Comparison of ENCODE assay signal across 8 mouse cellular contexts in the genomic region with DNA sequence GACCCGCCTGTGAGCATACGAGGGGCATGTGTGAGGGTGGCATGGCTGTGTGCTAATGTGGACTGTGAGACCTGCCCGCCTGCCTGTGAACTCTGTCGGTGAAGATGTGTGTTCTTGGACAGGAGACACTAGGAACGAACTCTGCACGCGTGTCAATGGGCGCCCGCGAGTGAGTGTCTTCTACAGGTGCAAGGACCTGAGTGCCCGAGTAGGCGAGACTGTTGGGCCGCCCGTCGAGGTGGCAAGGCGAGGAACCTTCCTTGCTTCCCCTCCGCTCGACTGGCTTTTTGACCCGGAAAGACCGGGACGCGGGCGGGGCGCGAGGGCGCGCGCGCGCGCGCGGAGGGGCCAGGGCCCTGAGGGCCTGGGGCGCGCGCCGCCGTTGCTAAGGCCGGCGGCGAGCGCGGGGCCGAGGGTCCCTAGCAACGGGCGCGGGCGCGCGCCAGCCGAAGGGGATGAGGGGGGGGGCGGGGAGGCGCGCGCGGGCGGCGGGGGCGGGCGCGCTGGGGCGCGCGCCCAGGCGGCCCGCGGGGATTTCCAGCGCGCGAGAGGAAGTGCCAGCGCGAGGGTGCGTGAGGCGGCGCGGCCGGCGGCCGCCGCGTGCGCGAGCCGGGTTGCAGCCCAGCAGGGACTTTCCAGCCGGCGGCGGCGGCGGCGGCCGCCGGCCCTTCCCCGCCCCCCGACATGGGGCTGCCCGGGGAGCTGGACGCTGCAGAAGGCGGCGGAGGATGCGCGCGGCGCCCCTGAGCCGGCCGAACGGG. TPM values are rescaled to one million over a fixed set of nuclear protein-coding genes. Genes with fewer than 3 reads are reported as not detected.
DNase-seq lines count a peak whose midpoint lies in the region; ATAC-seq and TF ChIP-seq lines count a peak whose summit lies in the region.

A gene (plus strand): TSS at position 540 of the 761 bp plus-strand sequence.

- H3K4me1 ChIP-seq in embryonic fibroblast, embryonic 13.5 days (ENCODE audit: control insufficient read depth, insufficient read depth, low read length): peaks cover 6% of the 10 kb centered on the region; the same call in 1 of the 2 replicates
- H3K4me1 ChIP-seq in lung, adult 2 months (ENCODE audit: control insufficient read depth, insufficient read depth, low read length): peaks cover 7% of the 10 kb centered on the region
- peaks cover 45% of the 10 kb centered on the region for H3K4me1 ChIP-seq in neural tube, embryonic 14.5 days (ENCODE audit: control insufficient read depth, insufficient read depth, low read length)
- H3K4me1 ChIP-seq in testis, adult 2 months (ENCODE audit: control insufficient read depth, insufficient read depth, low read length): peaks cover 14% of the 10 kb centered on the region

- H3K4me2 ChIP-seq in neural tube, embryonic 14.5 days (ENCODE audit: low read depth, low read length): peak within 1 kb of the TSS; percentile 71

- peak; percentile 47 to 50 for DNase-seq in adrenal gland, postnatal 4 days (ENCODE audit: low spot score in 2 of 2)
- DNase-seq in heart, postnatal 10 days: peak; percentile 78 to 80
- peak; percentile 77 to 89 for DNase-seq in kidney, postnatal 4 days
- DNase-seq in lung, adult 2 months: peak; percentile 68

- TF ChIP-seq POLR2A in embryonic fibroblast, embryonic 13.5 days (IDR thresholded peaks at IDR 0.05; ENCODE audit: low read depth, low read length): peak; percentile 42
- TF ChIP-seq POLR2A in lung, adult 2 months (IDR thresholded peaks at IDR 0.05; ENCODE audit: borderline replicate concordance, extremely low read depth, low read depth, low read length): peak; percentile 45; the same call in 1 of the 2 replicates
- no peak for TF ChIP-seq POLR2A in testis, adult 2 months (IDR thresholded peaks at IDR 0.05; ENCODE audit: control insufficient read depth, low read depth, low read length)

- no peak for TF ChIP-seq CTCF in embryonic fibroblast, embryonic 13.5 days (IDR thresholded peaks at IDR 0.05; ENCODE audit: borderline replicate concordance, insufficient read depth, low read length)
- TF ChIP-seq CTCF in lung, adult 2 months (IDR thresholded peaks at IDR 0.05; ENCODE audit: insufficient read depth, low read length): no peak
- no peak for TF ChIP-seq CTCF in testis, adult 2 months (IDR thresholded peaks at IDR 0.05; ENCODE audit: control insufficient read depth, insufficient read depth, insufficient replicate concordance, low read depth, low read length)

- peak; percentile 67 for ATAC-seq in CD4-positive, CD25-positive, alpha-beta regulatory T cell, adult 4 months
- ATAC-seq in neural tube, embryonic 14.5 days (ENCODE audit: low read depth): peak; percentile 15; the same call in 1 of the 2 replicates

- H3K9me3 ChIP-seq in neural tube, embryonic 14.5 days (ENCODE audit: control insufficient read depth, low read length): no peaks in the 10 kb centered on the region

- peak within 1 kb of the TSS; percentile 79 for H3K4me3 ChIP-seq in embryonic fibroblast, embryonic 13.5 days (ENCODE audit: insufficient read depth, low read length)
- peak within 1 kb of the TSS; percentile 64 for H3K4me3 ChIP-seq in lung, adult 2 months (replicated peaks; ENCODE audit: extremely low read depth, low read depth, low read length)
- H3K4me3 ChIP-seq in neural tube, embryonic 14.5 days (ENCODE audit: low read depth, low read length): peak within 1 kb of the TSS; percentile 81
- H3K4me3 ChIP-seq in testis, adult 2 months (ENCODE audit: control insufficient read depth, low read depth, low read length): peak within 1 kb of the TSS; percentile 76

- H3K27ac ChIP-seq in embryonic fibroblast, embryonic 13.5 days (ENCODE audit: insufficient read depth, low read length): peak within 1 kb of the TSS; percentile 65
- H3K27ac ChIP-seq in neural tube, embryonic 14.5 days (ENCODE audit: low read depth, low read length): peak within 1 kb of the TSS; percentile 79
- H3K27ac ChIP-seq in testis, adult 2 months (ENCODE audit: control insufficient read depth, insufficient read depth, low read depth, low read length): no peak within 1 kb of the TSS

- H3K9ac ChIP-seq in neural tube, embryonic 14.5 days (replicated peaks; ENCODE audit: low read depth, low read length): peak within 1 kb of the TSS; percentile 78

- WGBS in lung, adult 2 months: 5% methylated on average over 72 of the region's 105 CpGs
- 7% methylated on average over 48 of the region's 105 CpGs for WGBS in neural tube, embryonic 14.5 days

- intact Hi-C loops in heart, postnatal 10 days (cut with DNase I): no loop called here

- no peaks in the 10 kb centered on the region for H3K36me3 ChIP-seq in neural tube, embryonic 14.5 days (ENCODE audit: control insufficient read depth, insufficient read depth, low read length)
- H3K36me3 ChIP-seq in testis, adult 2 months (ENCODE audit: control insufficient read depth, insufficient read depth, low read length): no peaks in the 10 kb centered on the region

- no peaks in the 10 kb centered on the region for H3K27me3 ChIP-seq in neural tube, embryonic 14.5 days (ENCODE audit: control insufficient read depth, insufficient read depth, low read length)
- H3K27me3 ChIP-seq in testis, adult 2 months (ENCODE audit: control insufficient read depth, insufficient read depth, low read length): no peaks in the 10 kb centered on the region

RNA-seq across cellular contexts. Expression of the gene that starts here (rescaled TPM):
- 10 to 100 TPM; 14.1 to 15.5 TPM for polyA plus RNA-seq in CD4-positive, CD25-positive, alpha-beta regulatory T cell, adult 4 months (2017; shearing (Covaris generic))
- total RNA-seq in adrenal gland, postnatal 4 days (2021): 10 to 100 TPM; 31.5 to 34.5 TPM
- 18.5 and 18.8 TPM in 2 replicates for polyA plus RNA-seq in embryonic fibroblast, embryonic 13.5 days (2011; ENCODE audit: insufficient read length, low read depth, missing spikeins)
- 10 to 100 TPM; 14.1 to 17.1 TPM for total RNA-seq in heart, postnatal 10 days (2021)
- polyA plus RNA-seq in lung, adult 2 months (2012; rRNA removed): 16.8 and 20.2 TPM in 2 replicates
- 20.1 and 22.1 TPM in 2 replicates for polyA plus RNA-seq in neural tube, embryonic 14.5 days (2014; fragmentation: Nextera tagmentation; extraction: Ambion mirVana)
- polyA plus RNA-seq in testis, adult 2 months (2012; rRNA removed): 2.1 and 2.4 TPM in 2 replicates
